Mouse (Mus musculus): ENCODE measurements around the gene Notch2.

Gene Notch2

GRCm38 (mm10) chr3:98013401-98014281 lies at the start of gene Notch2:
Gene Notch2, plus strand, starts transcription at chr3:98013527.
- DNase-seq (ENCODE audit: low read depth): peak; percentile 96

- no peak for DNase-seq (ENCODE audit: low read depth)
Observed at GRCm38 (mm10) chr3:97964878-97965353, 48.4 kb upstream of the Notch2 start.

- no peak for DNase-seq (ENCODE audit: low read depth)
Observed at GRCm38 (mm10) chr3:97967627-97968026, 45.7 kb upstream of the Notch2 start.

GRCm38 (mm10) chr3:97968191-97968590 lies 45.1 kb upstream of the Notch2 start:
- DNase-seq (ENCODE audit: low read depth): no peak

- DNase-seq (ENCODE audit: low read depth): no peak
Observed at GRCm38 (mm10) chr3:97969019-97969418, 44.3 kb upstream of the Notch2 start.

GRCm38 (mm10) chr3:97971117-97971516 lies 42.2 kb upstream of the Notch2 start:
- DNase-seq (ENCODE audit: low read depth): no peak

- DNase-seq (ENCODE audit: low read depth): no peak
Observed at GRCm38 (mm10) chr3:97972200-97972599, 41.1 kb upstream of the Notch2 start.

GRCm38 (mm10) chr3:97972707-97973106 lies 40.6 kb upstream of the Notch2 start:
- DNase-seq (ENCODE audit: low read depth): no peak

GRCm38 (mm10) chr3:97973306-97973705 lies 40.0 kb upstream of the Notch2 start:
- DNase-seq (ENCODE audit: low read depth): no peak

GRCm38 (mm10) chr3:97974197-97974770 lies 39.0 kb upstream of the Notch2 start:
- no peak for DNase-seq (ENCODE audit: low read depth)

GRCm38 (mm10) chr3:97976706-97977105 lies 36.6 kb upstream of the Notch2 start:
- no peak for DNase-seq (ENCODE audit: low read depth)

- DNase-seq (ENCODE audit: low read depth): no peak
Observed at GRCm38 (mm10) chr3:97978710-97979109, 34.6 kb upstream of the Notch2 start.

- DNase-seq (ENCODE audit: low read depth): no peak
Observed at GRCm38 (mm10) chr3:97980683-97981327, 32.5 kb upstream of the Notch2 start.

GRCm38 (mm10) chr3:97981376-97981906 lies 31.9 kb upstream of the Notch2 start:
- DNase-seq (ENCODE audit: low read depth): no peak

- no peak for DNase-seq (ENCODE audit: low read depth)
Observed at GRCm38 (mm10) chr3:97984870-97985506, 28.3 kb upstream of the Notch2 start.

GRCm38 (mm10) chr3:97985691-97986090 lies 27.6 kb upstream of the Notch2 start:
- no peak for DNase-seq (ENCODE audit: low read depth)

GRCm38 (mm10) chr3:97987153-97987552 lies 26.2 kb upstream of the Notch2 start:
- DNase-seq (ENCODE audit: low read depth): no peak

GRCm38 (mm10) chr3:97988756-97989155 lies 24.6 kb upstream of the Notch2 start:
- no peak for DNase-seq (ENCODE audit: low read depth)

- DNase-seq (ENCODE audit: low read depth): no peak
Observed at GRCm38 (mm10) chr3:97990576-97990975, 22.8 kb upstream of the Notch2 start.

GRCm38 (mm10) chr3:97992289-97992688 lies 21.0 kb upstream of the Notch2 start:
- no peak for DNase-seq (ENCODE audit: low read depth)

GRCm38 (mm10) chr3:97993196-97993595 lies 20.1 kb upstream of the Notch2 start:
- DNase-seq (ENCODE audit: low read depth): no peak

GRCm38 (mm10) chr3:97993920-97994545 lies 19.3 kb upstream of the Notch2 start:
- no peak for DNase-seq (ENCODE audit: low read depth)
